Mouse (Mus musculus) NIH3T3 (cell line): ENCODE measurements around the gene Hoxa9.

Source experiments
- DNase-seq: peaks from one replicate; pipeline ENCODE4 v3.0.0-alpha.2; 2012; ENCODE audit warnings: low read depth

The Hoxa9 gene

DNA sequence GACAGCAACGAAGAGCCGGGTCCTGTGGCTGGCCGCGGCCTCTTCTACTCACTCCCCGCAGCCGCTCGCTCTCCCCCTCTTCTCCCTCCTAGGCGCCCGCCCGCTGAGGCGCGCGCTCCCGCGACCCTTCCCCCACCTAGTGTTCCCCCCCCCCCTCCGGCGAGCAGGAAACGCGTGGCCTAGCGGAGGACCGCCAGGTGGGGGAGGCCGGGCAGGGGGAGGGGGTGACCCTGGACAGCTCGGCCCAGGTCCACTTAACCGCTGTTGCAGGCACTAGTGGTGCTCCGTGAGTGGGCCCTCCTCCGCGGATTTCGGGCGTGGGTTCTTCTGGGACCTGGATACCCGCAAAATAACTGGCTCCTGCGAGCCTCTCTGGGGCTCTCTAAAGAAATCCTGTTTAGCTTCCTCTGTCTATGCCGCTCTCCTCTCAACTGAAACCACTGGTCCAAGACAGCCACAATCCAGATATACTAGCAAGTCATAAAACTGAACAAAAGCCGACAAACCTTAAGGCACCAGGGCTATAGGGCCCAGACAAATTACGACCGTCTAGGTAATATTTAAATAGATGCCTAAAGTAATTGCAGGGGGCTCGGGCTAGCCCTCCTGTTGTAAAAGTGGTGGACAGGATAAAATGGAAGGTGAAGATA, at the start of gene Hoxa9:
Gene Hoxa9 (minus strand): TSS at position 574 of the 650 bp plus-strand sequence.
- no peak for DNase-seq

DNA sequence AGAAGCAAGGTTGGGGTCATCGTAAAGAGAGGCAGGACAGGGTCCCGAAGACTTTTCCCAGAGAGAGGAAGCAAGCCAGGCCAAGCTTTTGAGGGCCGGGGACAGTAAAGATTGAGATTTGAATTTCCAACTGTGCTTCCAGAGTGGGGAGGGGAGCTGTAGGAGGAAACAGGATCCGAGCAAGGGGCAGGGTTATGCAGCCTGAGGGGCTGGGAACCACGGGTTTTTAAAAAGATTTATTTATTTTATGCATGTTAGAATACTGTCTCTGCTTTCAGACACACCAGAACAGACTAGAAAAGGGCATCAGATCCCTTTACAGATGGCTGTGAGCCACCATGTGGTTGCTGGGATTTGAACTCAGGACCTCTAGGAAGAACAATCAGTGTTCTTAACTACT, 46.0 kb upstream of the Hoxa9 start:
- no peak for DNase-seq

DNA sequence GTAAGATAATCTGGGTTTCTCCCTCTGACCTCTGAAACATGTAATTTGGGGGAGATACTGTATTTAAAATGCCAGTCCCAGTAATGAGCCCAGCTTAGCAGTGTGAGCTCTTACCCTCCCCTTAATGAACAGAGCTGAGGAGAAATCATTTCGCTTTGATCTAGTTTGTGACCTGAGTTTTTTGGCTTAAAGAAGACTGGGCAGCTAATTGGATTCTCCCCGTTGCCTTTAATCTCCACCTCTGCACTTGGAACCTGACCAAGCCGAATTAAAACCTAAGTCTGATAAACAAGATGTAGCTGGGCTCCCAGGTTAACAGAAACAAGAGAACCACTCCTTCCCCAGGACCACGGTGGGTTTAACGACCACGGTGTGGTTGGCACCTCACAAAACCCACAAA, 45.5 kb upstream of the Hoxa9 start:
- no peak for DNase-seq

DNA sequence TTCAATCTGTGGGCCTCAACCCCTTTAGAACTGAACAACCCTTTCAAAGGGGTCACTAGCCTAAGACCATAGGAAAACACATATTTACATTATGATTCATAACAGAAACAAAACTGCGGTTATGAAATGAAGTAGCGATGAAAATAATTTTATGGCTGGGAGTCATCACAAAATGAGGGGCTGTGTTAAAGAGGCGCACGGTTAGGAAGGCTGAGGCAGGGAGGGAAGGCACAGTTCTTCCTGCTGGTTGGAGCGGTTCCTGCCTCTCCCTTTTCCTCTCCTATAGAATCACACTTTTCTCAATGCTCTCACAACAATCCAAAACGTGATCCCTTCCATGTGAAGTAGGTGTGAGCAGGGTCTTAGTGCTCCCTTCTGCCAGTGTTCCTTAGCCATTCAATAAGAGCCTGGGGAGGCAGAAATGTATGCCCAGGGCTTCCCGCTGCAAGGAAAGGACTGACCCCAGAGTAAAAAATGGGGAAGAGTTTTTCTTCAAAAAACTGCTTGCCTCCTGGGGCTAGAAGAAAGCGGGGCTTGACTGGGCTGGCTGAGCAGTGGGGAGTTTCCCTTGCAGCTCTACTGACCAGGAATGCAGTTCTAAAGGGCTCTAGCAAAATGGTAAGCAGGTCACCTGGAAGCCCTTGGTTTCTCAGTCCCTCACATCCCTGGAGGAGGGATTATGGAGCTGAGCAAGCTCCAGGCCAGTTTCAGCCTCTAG, 44.8 kb upstream of the Hoxa9 start:
- DNase-seq, result no peak

DNA sequence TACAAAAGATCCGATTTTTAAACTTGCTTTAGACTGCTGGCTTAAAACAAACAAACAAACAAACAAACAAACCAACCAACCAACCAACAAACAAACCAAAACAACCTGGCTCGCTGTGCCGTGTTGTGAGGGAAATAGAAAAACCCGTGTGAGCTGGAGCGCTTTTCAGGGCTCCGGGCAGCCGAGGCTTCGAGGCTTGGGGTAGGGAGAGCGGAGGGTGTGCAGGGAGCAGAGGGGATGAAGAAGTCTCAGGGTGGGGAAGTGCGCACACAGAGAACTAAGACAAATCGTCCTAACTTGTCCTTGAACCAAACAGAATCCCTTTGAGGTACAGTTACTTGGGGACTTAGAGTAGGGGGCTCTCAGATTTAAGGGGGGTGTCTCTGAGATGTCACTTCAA, 43.7 kb upstream of the Hoxa9 start:
- DNase-seq, result no peak

DNA sequence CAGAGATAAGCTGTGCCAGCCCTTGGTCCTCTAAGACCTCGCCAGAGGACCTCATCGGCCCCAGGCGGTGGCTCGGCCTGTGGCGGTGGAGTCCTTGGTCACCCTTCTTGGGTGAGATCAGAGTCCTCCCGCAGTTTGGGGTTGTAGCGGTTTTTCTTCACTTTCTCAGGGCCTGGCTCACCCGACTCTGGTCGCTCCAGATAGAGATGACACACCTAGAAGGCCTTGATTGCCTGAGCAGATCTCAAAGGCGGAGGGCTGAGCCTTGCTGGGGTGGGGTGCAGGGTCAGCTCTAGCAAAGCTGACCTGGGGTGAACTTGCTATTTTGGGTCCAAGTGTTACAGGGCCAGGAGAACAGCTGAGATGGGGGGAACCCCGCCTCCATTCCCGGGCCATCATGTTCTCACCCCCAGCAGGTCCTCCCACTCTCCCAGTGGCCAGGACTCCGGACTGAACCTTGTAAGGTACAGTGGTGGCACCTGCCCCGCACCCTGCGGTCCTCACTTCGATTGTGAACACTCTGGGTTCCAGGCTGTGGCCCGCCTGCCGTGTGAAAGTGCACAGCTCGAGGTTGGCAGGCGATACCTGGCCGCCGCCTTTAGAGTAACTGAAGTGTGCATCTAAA, 42.9 kb upstream of the Hoxa9 start:
- no peak for DNase-seq

DNA sequence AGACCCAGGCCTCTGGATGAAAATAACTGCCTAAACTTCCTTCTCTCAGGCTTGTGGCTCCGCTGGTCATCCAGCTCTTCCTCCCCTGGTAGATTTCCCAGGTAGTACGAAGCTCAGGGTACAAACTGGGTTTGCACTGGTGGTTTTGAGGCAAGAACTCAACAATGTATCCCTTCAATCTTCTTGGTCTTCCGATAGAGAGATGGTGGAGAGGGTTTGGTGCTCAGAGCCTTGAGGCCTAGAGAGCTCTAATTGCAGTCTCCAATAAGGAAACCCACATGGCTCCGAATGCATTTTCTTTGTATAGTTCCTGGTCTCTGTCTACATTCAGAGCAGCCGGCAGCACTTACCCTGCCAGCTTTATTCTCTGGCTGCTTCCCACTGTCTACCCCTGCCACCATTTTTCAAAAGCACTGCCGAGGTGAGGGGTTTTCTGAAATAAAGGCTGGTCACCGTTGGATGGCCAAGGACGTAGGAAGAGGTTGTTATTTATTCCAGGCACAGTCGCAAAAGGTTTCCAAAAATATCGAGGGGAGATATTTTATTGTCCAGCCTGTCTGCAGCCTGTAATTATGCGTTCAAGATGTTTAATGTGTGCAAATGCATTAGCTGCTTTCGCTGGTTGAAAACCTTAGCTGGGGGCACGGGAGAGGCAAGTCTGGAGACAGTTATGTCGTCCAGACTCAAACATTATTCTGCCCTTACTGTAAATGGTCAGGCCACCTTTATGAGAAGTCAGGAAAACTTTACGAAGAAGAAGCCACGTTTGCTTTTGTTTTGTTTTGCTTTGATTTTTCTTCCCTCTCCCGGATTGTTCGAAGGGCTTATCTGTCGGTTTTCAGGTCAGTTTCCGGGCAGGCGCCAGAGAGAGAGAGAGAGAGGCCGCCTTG, 42.1 kb upstream of the Hoxa9 start:
- DNase-seq, result no peak

DNA sequence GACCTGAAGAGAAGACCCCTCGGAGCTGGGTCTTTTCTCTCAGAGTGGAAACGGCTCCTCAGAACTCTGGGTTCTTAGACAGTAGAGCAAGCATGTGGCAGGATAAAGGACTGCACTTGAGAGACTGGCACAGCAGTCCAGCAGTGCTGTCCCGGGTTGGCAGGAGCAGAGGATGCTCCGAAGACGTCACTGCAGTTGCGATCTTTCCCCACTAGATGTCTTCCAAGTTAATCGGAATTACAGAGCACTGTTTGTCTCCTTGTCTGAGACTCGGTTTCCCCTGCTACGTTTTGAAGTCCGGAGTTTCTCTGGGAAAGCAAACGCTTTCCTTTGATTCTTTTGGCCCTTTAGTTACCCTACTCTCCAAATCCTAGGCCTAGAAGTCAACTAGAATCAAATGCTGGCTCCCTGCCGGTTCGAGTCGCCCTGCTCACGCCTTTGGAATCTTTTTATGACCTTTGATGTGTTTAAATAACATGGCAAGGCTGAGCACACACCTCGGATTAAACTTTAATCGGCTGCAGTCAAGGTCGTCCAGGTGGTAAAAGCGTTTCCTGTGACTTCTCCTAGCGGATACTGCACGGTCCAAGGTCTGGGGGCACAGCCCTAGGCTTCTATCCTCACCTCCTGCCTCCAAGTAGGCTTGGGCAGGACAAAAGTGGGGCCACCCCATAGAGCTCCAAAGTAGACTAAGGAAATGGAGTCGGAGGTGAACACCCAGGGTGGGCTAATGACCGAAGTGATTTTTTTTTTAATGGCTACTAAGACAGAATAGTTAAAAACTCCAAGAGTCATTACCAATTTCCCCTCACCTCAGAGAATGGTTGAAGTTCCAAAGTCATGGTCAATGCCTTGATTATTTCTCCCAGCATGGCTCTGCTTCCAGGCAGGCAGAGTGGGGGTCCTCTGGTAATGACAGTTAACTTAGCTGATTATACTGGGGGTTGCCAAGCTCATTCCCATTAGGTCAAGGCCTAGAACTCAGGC, 39.9 kb upstream of the Hoxa9 start:
- DNase-seq, result peak; percentile 85

DNA sequence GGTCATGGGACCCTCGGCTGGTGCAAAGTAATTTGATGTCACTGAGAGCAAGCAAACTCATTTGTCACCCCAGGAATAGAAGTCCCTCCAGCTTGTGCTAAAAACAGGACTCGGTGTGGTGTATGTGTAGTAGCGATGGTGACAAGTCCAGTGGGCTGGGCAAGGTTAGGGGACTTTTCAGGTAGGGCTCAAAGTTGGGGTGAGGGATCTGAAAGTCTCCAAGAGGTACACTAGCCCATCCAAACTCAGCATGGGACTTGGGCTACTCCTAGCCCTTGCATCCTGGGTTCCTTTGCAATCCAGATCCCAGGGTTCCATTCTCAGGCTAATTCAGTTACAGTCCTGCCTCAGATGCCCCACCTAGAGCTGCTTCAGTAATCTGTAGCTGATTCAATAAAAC, 37.9 kb upstream of the Hoxa9 start:
- no peak for DNase-seq

DNA sequence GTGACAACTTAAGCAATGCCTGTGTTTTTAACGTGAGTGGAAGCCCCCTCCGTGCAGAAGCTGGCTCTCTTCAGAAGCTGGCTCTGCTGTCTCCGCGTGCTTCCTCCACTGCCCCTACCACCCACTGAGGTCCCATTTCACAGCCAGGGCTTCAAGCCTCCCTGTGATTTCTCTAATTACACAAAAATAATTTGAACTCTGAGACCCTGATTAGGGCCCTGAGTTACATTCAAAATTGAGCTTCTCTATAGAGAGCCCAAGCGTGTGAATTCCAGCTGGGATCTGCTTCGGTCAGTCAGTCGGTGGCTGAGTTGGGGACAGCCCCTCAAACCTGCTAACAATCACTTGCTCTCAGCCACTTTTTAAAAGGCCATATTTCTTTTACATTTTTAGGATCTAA, 37.5 kb upstream of the Hoxa9 start:
- no peak for DNase-seq

DNA sequence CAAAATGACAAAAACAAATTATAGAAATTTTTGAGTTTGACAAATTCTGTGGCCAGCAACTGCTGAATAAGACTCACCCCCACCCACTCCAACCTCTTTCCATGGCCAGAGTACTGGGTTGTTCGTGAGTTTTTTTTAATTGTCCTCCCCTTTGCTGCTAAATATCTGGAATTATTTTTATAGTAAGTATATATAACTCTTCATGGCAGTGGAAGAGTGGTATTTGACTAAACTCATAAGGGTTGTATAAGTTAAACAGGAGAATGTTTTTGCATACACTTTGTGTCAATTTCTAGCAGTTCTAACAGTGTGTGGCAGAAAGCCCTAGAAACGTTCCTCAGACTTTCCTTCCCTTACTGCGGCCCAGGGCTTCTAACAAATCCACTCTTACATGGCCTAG, 36.8 kb upstream of the Hoxa9 start:
- no peak for DNase-seq

DNA sequence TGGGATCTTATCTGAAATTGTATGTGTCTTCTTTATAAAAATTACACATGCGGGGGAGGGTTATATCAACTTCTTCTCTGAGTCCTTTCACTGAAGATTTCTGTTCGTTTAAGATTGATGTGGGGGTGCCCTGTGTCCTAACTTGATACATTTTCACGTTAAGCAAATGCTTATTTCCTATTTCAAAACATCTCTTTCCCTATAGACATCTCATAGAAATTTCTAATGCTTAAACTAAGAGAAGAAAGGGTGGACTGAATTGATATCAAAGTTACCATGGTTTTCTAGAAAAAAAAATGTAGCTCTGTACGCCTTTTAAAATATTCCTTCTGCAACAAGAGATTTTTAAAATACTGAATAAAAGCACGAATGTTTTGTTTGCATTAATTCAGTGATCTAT, 36.3 kb upstream of the Hoxa9 start:
- no peak for DNase-seq

DNA sequence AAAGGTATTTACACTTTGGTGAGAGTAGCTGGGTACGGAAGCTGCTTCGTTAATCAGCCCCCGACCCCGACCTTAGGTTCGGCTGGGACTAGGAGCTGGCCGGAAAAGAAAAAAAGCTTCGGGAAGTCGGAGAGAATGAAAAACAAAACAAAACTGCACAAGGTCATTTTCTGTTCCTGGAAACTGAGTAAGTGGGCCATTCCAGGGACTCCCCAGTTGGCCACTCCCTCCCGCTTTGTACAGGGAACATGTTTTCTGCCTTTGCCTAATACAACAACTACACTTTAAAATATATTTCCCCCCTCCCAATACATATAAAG, 35.7 kb upstream of the Hoxa9 start:
- DNase-seq, result no peak

DNA sequence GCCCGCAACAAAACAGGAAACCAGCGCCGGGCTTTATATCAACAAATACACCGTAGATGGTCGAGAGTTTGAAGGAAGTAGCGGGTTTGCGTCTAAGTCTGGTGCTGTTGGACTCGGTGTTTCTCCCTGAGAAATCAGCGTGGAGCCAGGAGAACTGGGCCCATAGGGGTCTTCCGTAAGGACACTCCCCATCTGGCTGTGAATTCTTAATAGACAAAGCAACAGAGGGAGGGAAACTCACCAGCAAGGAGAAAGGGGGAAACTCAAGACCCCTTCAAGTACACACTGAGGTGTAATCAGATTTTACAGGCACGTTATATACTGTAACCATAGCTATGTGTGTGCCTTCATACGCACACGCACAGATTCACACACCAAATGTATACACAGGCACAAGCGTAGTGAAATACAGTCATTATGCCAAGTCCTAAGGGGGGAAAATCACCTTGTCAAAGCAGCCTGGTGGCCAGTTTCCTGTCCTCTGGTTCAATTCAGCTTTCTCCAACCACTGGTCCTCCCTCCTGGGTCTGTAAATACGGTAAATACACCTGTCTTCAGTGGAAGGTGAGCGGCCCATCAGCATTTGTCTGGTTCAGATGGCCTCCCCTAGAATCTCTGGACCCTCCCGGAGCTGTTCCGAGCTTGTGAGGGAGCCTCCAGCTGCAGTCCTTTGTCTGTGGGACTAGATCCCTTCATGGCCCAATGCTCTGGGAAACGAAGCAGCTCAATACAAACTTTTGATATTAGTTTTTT, 35.2 kb upstream of the Hoxa9 start:
- no peak for DNase-seq

DNA sequence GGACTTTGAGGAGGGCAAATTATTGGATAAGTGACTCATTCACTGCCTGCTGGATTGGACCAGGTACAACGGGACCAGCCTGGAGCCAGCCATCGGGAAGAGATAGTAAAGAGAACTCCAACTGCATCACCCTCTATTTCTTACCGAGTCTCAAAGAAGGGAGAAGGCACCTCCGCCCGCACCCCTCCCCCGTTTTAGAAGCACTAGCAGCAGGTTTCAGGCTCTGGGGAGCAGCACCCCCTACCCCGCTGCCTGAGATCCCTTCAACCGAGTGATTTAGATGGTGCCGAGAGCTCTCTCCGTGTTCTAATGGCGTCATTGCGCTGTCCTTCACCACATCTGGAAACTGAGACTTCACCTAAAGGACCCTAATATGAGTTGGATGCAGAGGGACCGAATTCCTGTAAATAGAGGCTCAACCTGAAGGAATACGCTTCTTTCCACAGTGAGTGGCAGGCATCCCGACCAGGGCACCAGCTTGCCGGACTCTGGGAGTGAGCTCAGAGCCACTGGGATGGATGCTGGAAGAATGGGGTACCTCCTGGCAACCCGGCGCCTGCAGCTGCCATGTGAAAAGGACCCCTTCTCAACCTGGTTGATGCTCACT, 34.5 kb upstream of the Hoxa9 start:
- no peak for DNase-seq

DNA sequence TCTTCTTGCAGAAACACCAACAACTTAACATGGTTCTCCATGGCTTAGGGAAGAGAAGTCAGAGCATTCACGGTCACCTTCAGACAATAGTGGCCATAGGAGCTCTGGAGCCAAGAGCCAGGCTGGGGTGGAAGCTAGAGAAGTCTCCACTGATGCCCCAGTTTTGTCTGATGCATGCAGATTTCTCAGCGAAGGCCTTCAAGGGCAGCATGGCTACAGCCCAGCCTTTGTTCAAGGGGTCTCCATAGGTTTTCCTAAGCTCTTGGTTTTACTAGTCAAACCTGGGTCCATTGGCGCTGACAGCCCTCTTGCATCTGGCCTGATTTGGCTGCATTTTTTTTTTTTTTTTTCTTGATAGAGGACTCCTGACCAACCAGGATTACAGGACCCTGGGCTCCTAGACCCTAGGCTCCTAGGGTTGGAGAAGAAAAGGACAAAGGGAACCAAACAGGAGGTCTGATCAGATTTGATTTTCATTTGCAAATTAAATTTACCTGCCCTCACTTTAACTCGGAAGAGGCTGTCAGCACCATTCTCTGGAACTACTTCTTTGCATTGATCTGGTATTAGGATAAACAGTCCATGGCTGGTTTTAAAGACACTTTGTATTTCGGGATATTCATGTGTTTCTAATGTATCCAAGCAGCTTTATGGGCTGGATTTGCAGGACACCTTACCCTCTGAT, 33.4 kb upstream of the Hoxa9 start:
- no peak for DNase-seq

DNA sequence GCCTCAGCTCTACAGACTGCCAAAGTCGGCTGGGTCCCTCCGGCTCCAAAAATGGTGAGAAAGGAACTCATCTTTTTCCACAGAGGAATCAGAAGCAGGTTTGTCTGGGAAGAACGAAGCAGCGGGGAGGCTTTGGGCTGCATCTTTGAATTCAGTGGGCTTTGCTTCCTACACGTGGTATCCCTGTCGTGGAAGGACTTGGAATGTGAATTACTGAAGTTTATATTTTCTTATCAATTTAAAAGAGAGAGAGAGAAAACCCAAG, 32.4 kb upstream of the Hoxa9 start:
- DNase-seq, result no peak

DNA sequence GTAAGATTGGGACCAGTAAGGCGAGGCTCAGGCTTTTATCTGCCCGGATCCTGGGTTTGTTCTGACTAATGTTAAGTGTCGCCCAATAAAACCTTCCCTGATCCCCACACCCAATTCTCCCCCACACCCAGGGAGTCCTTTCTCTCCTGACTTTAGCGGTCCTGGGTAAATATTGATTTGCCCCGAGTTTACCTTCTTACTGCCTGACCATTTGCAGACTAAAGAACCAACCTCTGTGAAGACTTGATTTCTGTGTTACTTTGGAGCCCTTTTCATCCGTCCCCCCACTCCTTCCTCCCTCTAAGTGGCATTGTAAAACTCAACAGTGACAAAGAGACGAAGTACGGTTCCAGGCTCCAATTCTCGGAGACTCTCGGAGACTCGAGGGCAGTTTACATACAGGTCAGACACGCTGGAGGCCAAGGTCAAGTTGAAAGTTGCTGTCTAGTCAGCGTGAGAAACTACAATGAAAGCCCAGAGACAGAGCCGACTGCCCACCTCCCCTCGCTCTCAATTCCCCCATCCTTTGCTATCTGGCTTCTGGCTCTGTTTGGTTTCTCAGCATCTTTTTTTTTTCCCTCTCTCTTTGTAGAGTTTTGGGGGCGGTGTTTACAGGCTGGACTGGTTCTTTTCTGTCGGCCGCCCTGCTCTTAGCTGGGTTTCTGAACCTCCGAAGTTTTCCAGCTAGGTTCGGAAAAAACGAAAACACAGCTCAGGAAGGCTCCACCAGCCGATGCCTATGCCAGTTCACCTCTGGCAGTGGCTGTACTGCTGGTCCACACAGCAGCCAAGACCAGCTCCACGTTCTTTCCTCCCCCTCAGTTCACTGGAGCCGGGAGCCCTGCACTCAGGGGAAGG, 31.8 kb upstream of the Hoxa9 start:
- DNase-seq, result no peak
